Mouse (Mus musculus): Measurements from ENCODE around the gene Cchcr1. TPM values are rescaled to one million over a fixed set of nuclear protein-coding genes. Genes with fewer than 3 reads are reported as not detected.
"Not testable (repeated sequence)": the region's sequence is repeated elsewhere in the genome, so short reads cannot be mapped to it uniquely, and the experiment has no call there.

Cchcr1 gene
- total RNA-seq, 2 experiments from 2014 or later = 11.0 to 12.6 TPM

- Histone ChIP-seq H3K4me3 (no peak overlapping the region), H3K27ac (no peak overlapping the region)
Measured at GRCm38 (mm10) chr17:35504628-35505481, 12.0 kb upstream of the Cchcr1 start.

DNA sequence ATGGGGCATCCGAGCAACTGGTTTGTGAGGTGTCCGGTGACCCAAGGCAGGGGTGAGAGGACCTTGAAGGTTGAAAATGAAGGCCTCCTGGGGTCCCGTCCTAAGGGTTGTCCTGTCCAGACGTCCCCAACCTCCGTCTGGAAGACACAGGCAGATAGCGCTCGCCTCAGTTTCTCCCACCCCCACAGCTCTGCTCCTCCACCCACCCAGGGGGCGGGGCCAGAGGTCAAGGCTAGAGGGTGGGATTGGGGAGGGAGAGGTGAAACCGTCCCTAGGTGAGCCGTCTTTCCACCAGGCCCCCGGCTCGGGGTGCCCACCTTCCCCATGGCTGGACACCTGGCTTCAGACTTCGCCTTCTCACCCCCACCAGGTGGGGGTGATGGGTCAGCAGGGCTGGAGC is 11.1 kb upstream of the Cchcr1 start, which contains the start of gene Pou5f1:
Pou5f1 (plus strand) TSS at position 243 of the 400 bp plus-strand sequence.
- Histone ChIP-seq H3K27ac (no peak within 1 kb of the TSS), H3K4me3 (no peak within 1 kb of the TSS)
- no peak for DNase-seq (ENCODE audit: low spot score in 2 of 2)
- no peak for TF ChIP-seq CTCF (conservative IDR thresholded peaks at IDR 0.05)

More at GRCm38 (mm10) chr17:35504628-35505481, 12.0 kb upstream of the Cchcr1 start:
- TF ChIP-seq CTCF (conservative IDR thresholded peaks at IDR 0.05) = no peak
- DNase-seq (ENCODE audit: low spot score in 2 of 2) = no peak

GRCm38 (mm10) chr17:35506881-35507280 is 10.0 kb upstream of the Cchcr1 start:
- H3K4me3 ChIP-seq = no peak overlapping the region
- no peak overlapping the region for H3K27ac ChIP-seq
- DNase-seq (ENCODE audit: low spot score in 2 of 2) = no peak
- TF ChIP-seq CTCF (conservative IDR thresholded peaks at IDR 0.05) = no peak

DNA sequence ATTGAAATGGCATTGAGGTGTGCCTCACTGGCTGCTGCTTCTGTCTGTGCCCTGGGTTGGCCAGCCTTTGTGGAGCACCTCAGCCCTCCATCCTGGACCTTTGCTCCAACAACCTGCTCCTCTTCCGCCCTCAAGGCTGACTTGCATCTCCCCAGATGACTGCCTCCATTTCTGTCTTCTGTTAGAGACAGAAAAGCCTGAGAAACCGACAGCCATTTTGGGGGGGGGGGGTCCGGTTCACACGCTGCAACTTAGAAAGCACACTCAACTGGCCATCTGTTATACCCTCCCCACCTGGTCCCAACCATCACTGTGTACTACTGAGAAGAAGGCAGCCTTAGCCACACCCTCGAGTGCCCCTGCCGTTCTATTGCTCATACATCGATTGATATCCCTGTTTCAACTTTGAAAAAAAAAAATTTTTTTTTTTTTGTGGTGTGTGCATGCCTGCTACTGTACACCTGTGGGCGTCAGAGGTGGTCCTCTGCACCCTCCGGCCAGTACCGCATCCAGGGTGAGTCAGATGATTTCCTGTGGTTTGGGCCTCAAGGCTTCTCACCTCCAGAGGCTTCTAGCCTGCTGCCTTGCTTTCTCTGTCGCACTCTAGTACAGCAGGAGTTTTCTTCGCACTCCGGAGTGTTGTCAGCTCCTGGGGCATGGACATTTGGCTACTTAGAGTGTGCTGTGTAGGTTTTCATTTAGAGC is 9.2 kb upstream of the Cchcr1 start:
- Histone ChIP-seq H3K4me3 (no peak overlapping the region), H3K27ac (no peak overlapping the region)
- DNase-seq (ENCODE audit: low spot score in 2 of 2) = no peak
- TF ChIP-seq CTCF (conservative IDR thresholded peaks at IDR 0.05) = no peak

GRCm38 (mm10) chr17:35508279-35508678 is 8.6 kb upstream of the Cchcr1 start:
- not testable (repeated sequence) for H3K4me3 ChIP-seq; DNase-seq (ENCODE audit: low spot score in 2 of 2); H3K27ac ChIP-seq
- peak; percentile 45 for TF ChIP-seq CTCF (conservative IDR thresholded peaks at IDR 0.05)

DNA sequence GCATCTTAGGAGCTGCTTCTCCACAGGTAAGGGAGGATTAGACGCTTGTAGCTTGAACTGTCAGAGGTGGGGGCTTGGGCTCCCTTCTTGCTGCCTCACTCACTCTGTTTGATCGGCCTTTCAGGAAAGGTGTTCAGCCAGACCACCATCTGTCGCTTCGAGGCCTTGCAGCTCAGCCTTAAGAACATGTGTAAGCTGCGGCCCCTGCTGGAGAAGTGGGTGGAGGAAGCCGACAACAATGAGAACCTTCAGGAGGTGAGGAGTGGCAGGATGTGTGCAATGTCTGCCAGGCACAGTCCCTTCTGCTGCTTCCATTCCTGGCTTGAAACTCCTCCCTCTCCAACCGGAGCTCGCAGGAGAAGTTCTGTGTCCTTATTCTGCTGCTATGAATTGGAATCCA is 7.6 kb upstream of the Cchcr1 start:
- DNase-seq (ENCODE audit: low spot score in 2 of 2) = no peak
- Histone ChIP-seq H3K27ac (no peak overlapping the region), H3K4me3 (no peak overlapping the region)
- TF ChIP-seq CTCF (conservative IDR thresholded peaks at IDR 0.05) = peak; percentile 36; the same call in 1 of the 2 replicates

GRCm38 (mm10) chr17:35512916-35513626 is 3.8 kb upstream of the Cchcr1 start:
- DNase-seq (ENCODE audit: low spot score in 2 of 2) = no peak
- H3K27ac ChIP-seq = no peak overlapping the region
- no peak overlapping the region for H3K4me3 ChIP-seq
- TF ChIP-seq CTCF (conservative IDR thresholded peaks at IDR 0.05) = peak; percentile 71

DNA sequence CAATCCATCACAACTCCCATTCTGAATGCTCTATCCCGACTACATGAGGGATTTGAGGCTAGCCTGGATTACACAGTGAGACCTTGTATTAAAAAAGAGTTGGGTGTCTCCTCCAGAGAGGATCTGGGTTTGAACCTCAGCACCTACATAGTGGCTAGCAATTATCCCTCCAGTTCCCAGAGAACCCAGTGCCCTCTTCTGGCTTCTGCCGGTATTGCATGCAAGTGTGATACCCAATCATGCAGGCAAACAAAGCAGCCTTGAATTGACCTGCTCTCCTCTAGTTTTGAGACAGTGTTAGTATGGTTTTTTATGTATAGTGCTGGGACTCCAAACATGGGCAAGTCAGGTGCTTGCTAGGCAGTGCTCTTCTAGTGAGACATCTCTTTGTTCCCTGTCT is 3.0 kb upstream of the Cchcr1 start:
- no peak overlapping the region for H3K27ac ChIP-seq
- TF ChIP-seq CTCF (conservative IDR thresholded peaks at IDR 0.05) = peak; percentile 80
- peak in 1 of 2 experiments; percentile 67 for DNase-seq (ENCODE audit: low spot score in 2 of 2)

DNA sequence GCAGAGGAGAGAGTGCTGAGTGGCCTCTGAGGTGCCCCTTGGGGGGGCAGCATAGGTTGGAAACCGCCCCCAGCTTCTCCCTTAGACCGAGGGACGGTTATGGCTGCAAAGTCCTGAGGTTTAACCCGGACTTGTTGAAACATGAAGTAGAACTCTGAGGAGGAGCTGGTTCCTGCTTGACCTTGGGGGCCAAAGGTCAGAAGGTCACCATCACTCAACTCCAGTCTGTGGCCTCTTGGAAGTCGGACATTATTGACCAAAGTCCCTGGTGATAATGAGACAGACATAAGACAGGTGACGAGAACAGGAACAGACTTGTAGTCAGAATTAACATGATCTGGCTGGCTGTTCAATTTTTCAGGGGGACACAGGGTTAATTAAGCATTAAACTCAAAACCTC is 2.1 kb upstream of the Cchcr1 start:
- no peak for DNase-seq (ENCODE audit: low spot score in 2 of 2)
- no peak overlapping the region for H3K4me3 ChIP-seq
- no peak for TF ChIP-seq CTCF (conservative IDR thresholded peaks at IDR 0.05)
- H3K27ac ChIP-seq = no peak overlapping the region

More for the DNA sequence above, 3.0 kb upstream of the Cchcr1 start:
- no peak overlapping the region for H3K4me3 ChIP-seq

- no peak overlapping the region for H3K27ac ChIP-seq
- peak overlapping the region; percentile 71 for H3K4me3 ChIP-seq
- TF ChIP-seq CTCF (conservative IDR thresholded peaks at IDR 0.05) = no peak
- DNase-seq (ENCODE audit: low spot score in 2 of 2) = no peak
Measured at GRCm38 (mm10) chr17:35515911-35516640, 824 bp upstream of the Cchcr1 start.

GRCm38 (mm10) chr17:35517526-35517925 is 626 bp downstream of the Cchcr1 start:
- no peak for DNase-seq (ENCODE audit: low spot score in 2 of 2)
- Histone ChIP-seq H3K4me3 (peak overlapping the region; percentile 71), H3K27ac (no peak overlapping the region)
- TF ChIP-seq CTCF (conservative IDR thresholded peaks at IDR 0.05) = no peak

DNA sequence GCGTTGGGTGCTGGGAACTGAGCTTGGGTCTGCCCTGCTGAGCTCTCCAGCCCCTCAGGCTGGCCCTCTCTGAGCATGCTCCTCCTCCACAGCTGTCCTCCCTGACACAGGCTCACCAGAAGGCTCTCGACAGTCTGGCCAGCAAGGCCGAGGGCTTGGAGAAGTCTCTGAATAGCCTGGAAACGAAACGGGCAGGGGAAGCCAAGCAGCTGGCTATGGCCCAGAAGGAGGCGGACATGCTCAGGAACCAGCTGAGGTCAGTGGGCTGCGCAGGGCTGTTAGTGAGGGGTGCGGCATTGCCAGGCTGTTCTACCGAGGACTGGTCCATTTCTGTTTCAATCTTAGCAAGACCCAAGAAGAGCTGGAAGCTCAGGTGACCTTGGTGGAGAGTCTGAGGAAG is 7.5 kb downstream of the Cchcr1 start:
- no peak for DNase-seq (ENCODE audit: low spot score in 2 of 2)
- no peak overlapping the region for H3K27ac ChIP-seq
- no peak overlapping the region for H3K4me3 ChIP-seq
- no peak for TF ChIP-seq CTCF (conservative IDR thresholded peaks at IDR 0.05)

All from layer of hippocampus, adult 2 months (tissue).